Mouse (Mus musculus) spleen, adult 2 months (tissue): Measurements from ENCODE around the gene Ccndbp1. TPM values are rescaled to one million over a fixed set of nuclear protein-coding genes. Genes with fewer than 3 reads are reported as not detected.
"Not testable (repeated sequence)": the region's sequence is repeated elsewhere in the genome, so short reads cannot be mapped to it uniquely, and the experiment has no call there.

Source experiments
- DNase-seq, 2 experiments: peaks; one replicate each; pipeline versions ENCODE4 v3.0.0 to v3.0.0-alpha.2; 2012 to 2021; ENCODE audit warnings: low spot score in 2 of 2, low read depth in 1 of 2
- H3K27ac ChIP-seq: fragments of 200-500 bp; 2 replicates; pipeline ENCODE4 v1.5.1; 2012; ENCODE audit warnings: low read length, inconsistent platforms; ENCODE audit not compliant: insufficient read depth
- H3K27me3 ChIP-seq: fragments of 200-500 bp; 2 replicates; pipeline ENCODE4 v1.6.1; 2012; ENCODE audit warnings: mild to moderate bottlenecking, moderate library complexity, low read length, inconsistent platforms; ENCODE audit not compliant: control insufficient read depth, insufficient read depth
- H3K36me3 ChIP-seq: fragments of 200-500 bp; 2 replicates; pipeline ENCODE4 v1.6.1; 2012; ENCODE audit warnings: mild to moderate bottlenecking, low read length, inconsistent platforms; ENCODE audit not compliant: control insufficient read depth, insufficient read depth
- H3K4me1 ChIP-seq: fragments of 200-500 bp; 2 replicates; pipeline ENCODE4 v1.6.1; 2011; ENCODE audit warnings: inconsistent platforms; ENCODE audit not compliant: control insufficient read depth, insufficient read depth, insufficient read length
- H3K4me3 ChIP-seq: fragments of 200-500 bp; 2 replicates; pipeline ENCODE4 v1.5.1; 2011; ENCODE audit warnings: mild to moderate bottlenecking, inconsistent platforms; ENCODE audit not compliant: insufficient read depth, insufficient read length; ENCODE audit errors: extremely low read depth
- CTCF ChIP-seq: fragments of 200-500 bp; IDR thresholded peaks from 2 replicates; pipeline ENCODE4 v1.5.1; 2011; ENCODE audit warnings: mild to moderate bottlenecking, inconsistent platforms; ENCODE audit not compliant: insufficient read depth, insufficient read length, insufficient replicate concordance; ENCODE audit errors: extremely low read depth
- POLR2A ChIP-seq: fragments of 200-500 bp; IDR thresholded peaks from 2 replicates; pipeline ENCODE4 v1.6.1; 2011; ENCODE audit warnings: low read depth, low read length, inconsistent platforms
- WGBS: fragments of 180-500 bp; shearing (Covaris S2); methylation state at CpG from one replicate; pipeline ENCODE4 v1.1.7; 2018; 5-methylcytosine and 5-hydroxymethylcytosine counted together
- polyA plus RNA-seq: library from polyadenylated mRNA; depleted of rRNA; stranded (reverse); fragments of >200 nt; gene quantifications from 2 replicates; pipeline ENCODE4 v1.2.3, GENCODE M21; 2012

Gene Ccndbp1
- polyA plus RNA-seq, 1 experiment = 33.5 TPM

DNA sequence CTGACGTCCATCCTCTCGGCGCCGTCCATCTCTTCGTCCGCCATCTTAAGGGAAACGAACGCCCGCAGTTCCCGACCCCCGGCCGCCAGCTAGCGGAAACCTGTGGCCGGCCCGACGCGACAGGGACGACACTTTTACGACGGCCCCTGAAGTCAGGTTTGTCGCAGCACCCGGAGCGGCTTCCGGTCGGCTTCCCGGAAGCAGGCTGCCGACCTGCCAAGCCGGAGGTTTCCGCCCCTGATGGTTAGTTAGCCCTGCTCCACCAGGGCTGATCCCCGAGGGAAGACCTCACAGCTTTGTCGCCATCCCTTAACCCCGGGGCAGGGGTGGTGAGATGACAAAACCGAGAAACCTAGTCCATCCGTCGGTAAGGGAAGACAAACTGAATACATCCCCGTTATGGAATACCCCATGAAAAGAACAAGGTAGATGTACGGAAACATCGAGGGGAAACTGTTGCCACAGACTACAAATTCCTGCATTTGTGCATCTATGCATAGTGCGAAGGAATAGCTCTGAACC is 37.6 kb upstream of the Ccndbp1 start, which contains the start of gene Ubr1:
Gene Ubr1, minus strand, starts transcription at position 157 of the 522 bp plus-strand sequence.
- Histone ChIP-seq H3K4me1 (peaks cover 2% of the 10 kb centered on the region), H3K36me3 (no peaks in the 10 kb centered on the region), H3K27ac (peak within 1 kb of the TSS; percentile 90), H3K4me3 (peak within 1 kb of the TSS; percentile 98), H3K27me3 (no peaks in the 10 kb centered on the region)
- no peak for TF ChIP-seq CTCF
- TF ChIP-seq POLR2A = peak; percentile 92
- DNase-seq = peak; percentile 76 to 87
- WGBS = under 1% methylated on average over 39 of the region's 39 CpGs

DNA sequence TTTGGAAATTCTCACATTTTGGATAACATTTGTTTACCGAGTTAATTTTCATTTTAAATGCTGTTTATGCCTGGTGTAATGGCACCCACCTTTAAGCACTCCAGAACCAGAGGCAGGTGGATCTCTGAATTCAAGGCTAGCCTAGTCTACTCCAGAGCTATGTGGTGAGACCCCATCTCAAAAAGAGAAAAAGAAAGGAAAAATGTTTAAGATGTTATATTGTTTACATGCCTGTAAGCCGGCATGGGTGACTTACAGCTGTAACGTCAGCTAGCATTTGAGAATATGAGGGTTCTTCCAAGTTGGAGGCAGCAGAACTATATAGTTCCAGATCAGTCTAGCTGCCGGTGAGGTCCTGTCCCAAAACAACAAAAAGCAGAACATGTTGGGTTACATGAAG is 36.4 kb upstream of the Ccndbp1 start:
- Histone ChIP-seq H3K4me3 (no peak overlapping the region), H3K4me1 (peaks cover 2% of the 10 kb centered on the region), H3K36me3 (no peaks in the 10 kb centered on the region), H3K27me3 (no peaks in the 10 kb centered on the region), H3K27ac (no peak overlapping the region)
- WGBS = 92% methylated on average over 4 of the region's 4 CpGs
- DNase-seq = no peak
- TF ChIP-seq POLR2A = no peak
- no peak for TF ChIP-seq CTCF

DNA sequence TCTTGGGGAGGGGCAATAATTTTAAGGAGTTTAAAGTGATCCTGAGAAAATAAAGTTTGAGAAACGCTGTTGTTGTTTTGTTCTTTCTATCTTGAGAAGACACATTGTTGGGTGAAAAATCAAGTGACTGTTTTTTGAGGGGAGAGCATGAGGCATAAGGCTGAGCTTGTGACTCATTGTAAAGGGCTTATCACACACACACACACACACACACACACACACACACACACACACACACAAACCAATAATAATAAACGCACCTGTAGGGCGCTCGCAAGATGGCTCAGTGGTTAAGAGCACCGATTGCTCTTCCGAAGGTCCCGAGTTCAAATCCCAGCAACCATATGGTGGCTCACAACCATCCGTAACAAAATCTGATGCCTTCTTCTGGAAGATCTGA is 35.9 kb upstream of the Ccndbp1 start:
- not testable (repeated sequence) for H3K36me3 ChIP-seq, H3K4me1 ChIP-seq, H3K27ac ChIP-seq, DNase-seq, H3K4me3 ChIP-seq, H3K27me3 ChIP-seq
- 95% methylated on average over 8 of the region's 8 CpGs for WGBS

DNA sequence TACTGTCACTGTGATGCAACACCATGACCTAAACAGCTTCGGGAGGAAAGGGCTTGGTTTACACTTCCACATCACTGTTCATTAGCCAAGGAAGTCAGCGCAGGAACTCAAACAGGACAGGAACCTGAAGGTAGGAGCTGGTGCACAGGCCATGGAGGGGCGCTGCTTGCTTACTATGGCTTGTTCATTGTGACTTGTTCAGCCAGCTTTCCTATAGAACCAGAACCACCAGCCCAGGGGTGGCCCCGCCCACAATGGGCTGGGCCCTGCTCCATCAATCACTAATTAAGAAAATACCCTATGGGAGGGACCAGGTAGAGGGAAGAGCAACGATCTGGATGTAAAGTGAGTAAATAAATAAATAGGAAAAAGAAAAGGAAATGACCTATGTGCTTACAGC is 35.2 kb upstream of the Ccndbp1 start:
- H3K27me3 ChIP-seq = no peaks in the 10 kb centered on the region
- no peak overlapping the region for H3K4me3 ChIP-seq
- H3K27ac ChIP-seq = no peak overlapping the region
- no peaks in the 10 kb centered on the region for H3K36me3 ChIP-seq
- TF ChIP-seq POLR2A (no peak), CTCF (no peak)
- WGBS = 57% methylated on average over 5 of the region's 5 CpGs
- no peak for DNase-seq
- peaks cover 2% of the 10 kb centered on the region for H3K4me1 ChIP-seq

DNA sequence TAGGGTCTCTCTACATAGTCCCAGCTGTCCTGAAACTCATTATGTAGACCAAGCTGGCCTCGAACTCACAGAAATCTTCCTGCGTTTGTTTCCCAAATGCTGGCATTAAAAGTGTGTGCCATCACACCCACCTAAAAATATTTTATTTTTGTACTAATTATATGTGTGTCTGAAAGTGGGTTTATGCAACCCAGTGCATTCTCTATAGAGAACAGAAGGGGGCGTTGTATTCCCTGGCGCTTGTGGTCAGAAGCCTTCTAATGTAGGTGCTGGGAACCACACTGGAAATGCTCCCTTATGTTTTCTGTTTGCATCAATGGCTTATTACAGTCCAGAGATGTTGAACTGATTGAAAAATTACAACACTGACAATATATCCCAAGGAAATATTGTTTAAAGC is 31.9 kb upstream of the Ccndbp1 start:
- 62% methylated on average over 4 of the region's 4 CpGs for WGBS
- H3K27ac ChIP-seq = no peak overlapping the region
- peaks cover 5% of the 10 kb centered on the region; the same call in 1 of the 2 replicates for H3K36me3 ChIP-seq
- no peaks in the 10 kb centered on the region for H3K27me3 ChIP-seq
- DNase-seq = no peak
- no peak overlapping the region; the same call in 1 of the 2 replicates for H3K4me3 ChIP-seq
- no peak for TF ChIP-seq POLR2A
- TF ChIP-seq CTCF = no peak
- H3K4me1 ChIP-seq = no peaks in the 10 kb centered on the region; the same call in none of the 2 replicates

DNA sequence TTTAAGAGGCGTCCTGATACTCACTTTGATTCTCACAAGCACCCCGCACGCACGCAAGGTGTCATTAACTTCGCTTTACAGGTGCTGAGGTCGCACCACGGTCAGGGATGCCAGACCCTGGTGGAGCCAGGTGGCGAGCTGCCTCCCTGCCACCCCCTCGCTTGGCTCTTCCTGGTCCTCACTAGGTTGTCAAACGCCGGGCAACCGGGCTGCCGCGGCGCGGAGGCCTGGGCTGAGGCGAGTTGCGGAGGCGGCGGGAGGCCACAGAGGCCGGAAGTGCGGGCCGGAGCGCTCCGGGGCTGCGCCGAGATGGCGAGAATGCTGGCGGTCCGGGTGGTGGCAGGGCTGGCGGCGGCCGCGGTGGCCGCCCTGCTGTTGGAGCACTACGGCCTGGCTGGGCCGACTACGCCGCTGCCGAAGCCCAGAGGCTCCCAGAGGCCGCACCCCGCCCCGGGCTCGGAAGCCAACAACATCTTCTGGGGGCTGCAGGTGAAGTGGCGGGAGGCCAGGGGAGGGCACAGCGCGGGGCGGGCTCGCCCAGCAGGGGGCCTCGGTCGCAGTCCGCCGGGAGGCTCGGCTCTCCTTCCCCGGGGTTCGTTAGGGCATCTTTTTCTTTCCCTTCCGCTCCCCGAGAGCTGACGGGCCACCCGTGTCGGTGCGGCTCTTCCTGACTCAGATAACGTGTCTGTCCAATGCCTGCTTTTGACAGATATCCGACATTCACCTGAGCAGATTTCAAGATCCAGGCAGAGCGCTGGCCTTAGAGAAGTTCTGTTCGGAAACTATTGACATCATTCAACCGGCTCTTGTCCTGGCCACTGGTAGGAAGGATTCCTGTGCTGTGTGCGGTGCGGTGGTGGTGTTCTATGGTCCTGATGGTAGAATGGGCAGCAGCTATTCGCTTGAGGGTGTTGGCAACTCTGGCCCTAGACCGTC is 30.9 kb upstream of the Ccndbp1 start, which contains the start of gene Tmem62:
Gene Tmem62, plus strand, starts transcription at position 28 of the 936 bp plus-strand sequence.
- 2% methylated on average over 69 of the region's 71 CpGs for WGBS
- peak; percentile 34 to 74 for DNase-seq
- peak within 1 kb of the TSS; percentile 84 for H3K27ac ChIP-seq
- H3K36me3 ChIP-seq = peaks cover 5% of the 10 kb centered on the region; the same call in 1 of the 2 replicates
- no peaks in the 10 kb centered on the region; the same call in none of the 2 replicates for H3K4me1 ChIP-seq
- peak; percentile 50; the same call in 1 of the 2 replicates for TF ChIP-seq CTCF
- peak; percentile 18 for TF ChIP-seq POLR2A
- no peaks in the 10 kb centered on the region for H3K27me3 ChIP-seq
- peak within 1 kb of the TSS; percentile 66 for H3K4me3 ChIP-seq
